Mouse (Mus musculus) liver, embryonic 16.5 days (tissue): Measurements from ENCODE around the gene Adam1a. TPM values are rescaled to one million over a fixed set of nuclear protein-coding genes. Genes with fewer than 3 reads are reported as not detected.

Experiments
- ATAC-seq: fragments of 200-750 bp; cut with Nextera tagmentation; 2 replicates; pipeline ENCODE4 v1.8.0; 2017; ENCODE audit warnings: low read depth, mild to moderate bottlenecking, moderate number of reproducible peaks, moderate library complexity
- H3K27ac ChIP-seq: fragments of 300-500 bp; sonication (generic); 2 replicates; pipeline ENCODE4 v1.5.1; 2014; ENCODE audit warnings: mild to moderate bottlenecking, low read length
- H3K27me3 ChIP-seq: fragments of 300-500 bp; sonication (generic); 2 replicates; pipeline ENCODE4 v1.6.1; 2014; ENCODE audit warnings: low read depth, low read length, mixed read lengths; ENCODE audit not compliant: control insufficient read depth, insufficient read depth
- H3K36me3 ChIP-seq: fragments of 300-500 bp; sonication (generic); 2 replicates; pipeline ENCODE4 v1.6.1; 2014; ENCODE audit warnings: mild to moderate bottlenecking; ENCODE audit not compliant: control insufficient read depth, insufficient read depth
- H3K4me1 ChIP-seq: fragments of 300-500 bp; sonication (generic); 2 replicates; pipeline ENCODE4 v1.6.1; 2014; ENCODE audit warnings: low read depth, low read length, mixed read lengths; ENCODE audit not compliant: control insufficient read depth
- H3K4me2 ChIP-seq: fragments of 300-500 bp; sonication (generic); 2 replicates; pipeline ENCODE4 v1.6.1; 2014; ENCODE audit warnings: low read depth, low read length, mixed read lengths
- H3K4me3 ChIP-seq: fragments of 300-500 bp; sonication (generic); 2 replicates; pipeline ENCODE4 v1.5.1; 2014; ENCODE audit warnings: low read depth, mild to moderate bottlenecking, low read length
- H3K9ac ChIP-seq: fragments of 300-500 bp; sonication (generic); 2 replicates; pipeline ENCODE4 v1.6.1; 2014; ENCODE audit warnings: low read depth, low read length
- H3K9me3 ChIP-seq: fragments of 300-500 bp; sonication (generic); replicated peaks from 2 replicates; pipeline ENCODE4 v1.6.1; 2016; ENCODE audit warnings: low read length; ENCODE audit not compliant: control insufficient read depth
- WGBS: fragments of 180-500 bp; shearing (Covaris S2); extraction: QIAGEN DNeasy Blood & Tissue Kit; methylation state at CpG from one replicate; pipeline ENCODE4 v1.1.7; 2014; ENCODE audit not compliant: insufficient replicate concordance; 5-methylcytosine and 5-hydroxymethylcytosine counted together
- polyA plus RNA-seq: library from polyadenylated mRNA; unstranded; fragments of >200 nt; fragmentation: Nextera tagmentation; extraction: Ambion mirVana; gene quantifications from 2 replicates; pipeline ENCODE4 v1.2.1, GENCODE M21; 2015

Gene Adam1a
- 0.29 and 0.30 TPM in 2 replicates for polyA plus RNA-seq

DNA sequence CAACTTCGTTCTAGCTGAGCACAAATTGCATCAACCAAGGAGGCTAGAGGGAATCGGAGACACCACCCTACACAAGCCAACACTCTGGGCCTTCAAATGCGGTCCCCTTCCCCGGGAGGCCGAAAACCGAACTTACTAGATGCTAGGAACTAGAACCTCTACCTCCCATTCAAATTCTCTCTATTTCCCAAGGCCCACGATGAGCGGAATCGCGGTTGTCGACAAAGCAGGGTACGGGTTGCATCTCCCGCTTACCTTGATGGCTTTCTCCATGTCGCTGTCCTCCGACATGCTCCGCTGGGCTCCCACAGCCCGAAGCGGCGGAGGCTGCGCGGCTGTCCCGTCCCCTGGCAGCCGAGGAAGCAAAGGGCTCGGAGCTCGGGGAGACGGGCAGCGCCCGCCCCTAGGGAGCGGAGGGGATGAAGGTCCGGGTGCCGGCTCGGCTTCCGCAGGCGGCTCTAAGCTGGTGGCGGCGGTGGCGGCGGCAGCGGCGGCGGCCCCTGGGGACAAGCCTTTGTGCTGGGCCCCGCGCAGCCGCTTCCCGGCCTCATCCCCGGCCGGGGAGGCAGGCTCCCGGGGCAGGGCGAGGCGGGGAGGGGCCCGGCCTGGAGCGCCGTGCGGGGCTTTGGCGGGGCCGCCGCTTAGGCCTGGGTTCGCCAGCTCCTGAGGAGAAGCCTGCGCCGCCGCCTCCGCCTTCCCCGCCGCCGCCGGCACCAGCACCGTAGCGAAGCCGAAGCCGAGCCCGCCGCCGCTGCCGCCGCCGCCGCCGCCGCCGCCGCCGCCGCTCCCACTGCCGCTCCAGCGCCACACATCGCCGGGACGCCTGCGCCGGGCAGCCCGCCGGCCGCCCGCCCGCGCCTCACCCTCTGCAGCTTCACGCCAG is at the start of gene Adam1a, which contains the start of gene Gm42878:
Adam1a (minus strand) TSS at position 573 of the 883 bp plus-strand sequence.
Gm42878 (minus strand) TSS at position 573 of the 883 bp plus-strand sequence.
- H3K27me3 ChIP-seq = no peaks in the 10 kb centered on the region
- no peaks in the 10 kb centered on the region for H3K36me3 ChIP-seq
- peak within 1 kb of the TSS; percentile 91 for H3K27ac ChIP-seq
- H3K4me3 ChIP-seq = peak within 1 kb of the TSS; percentile 98
- H3K4me2 ChIP-seq = peak within 1 kb of the TSS; percentile 92
- peak within 1 kb of the TSS; percentile 97 for H3K9ac ChIP-seq
- H3K9me3 ChIP-seq = no peaks in the 10 kb centered on the region
- peak; percentile 73 for ATAC-seq
- WGBS = under 1% methylated on average over 33 of the region's 97 CpGs
- H3K4me1 ChIP-seq = peaks cover 32% of the 10 kb centered on the region

DNA sequence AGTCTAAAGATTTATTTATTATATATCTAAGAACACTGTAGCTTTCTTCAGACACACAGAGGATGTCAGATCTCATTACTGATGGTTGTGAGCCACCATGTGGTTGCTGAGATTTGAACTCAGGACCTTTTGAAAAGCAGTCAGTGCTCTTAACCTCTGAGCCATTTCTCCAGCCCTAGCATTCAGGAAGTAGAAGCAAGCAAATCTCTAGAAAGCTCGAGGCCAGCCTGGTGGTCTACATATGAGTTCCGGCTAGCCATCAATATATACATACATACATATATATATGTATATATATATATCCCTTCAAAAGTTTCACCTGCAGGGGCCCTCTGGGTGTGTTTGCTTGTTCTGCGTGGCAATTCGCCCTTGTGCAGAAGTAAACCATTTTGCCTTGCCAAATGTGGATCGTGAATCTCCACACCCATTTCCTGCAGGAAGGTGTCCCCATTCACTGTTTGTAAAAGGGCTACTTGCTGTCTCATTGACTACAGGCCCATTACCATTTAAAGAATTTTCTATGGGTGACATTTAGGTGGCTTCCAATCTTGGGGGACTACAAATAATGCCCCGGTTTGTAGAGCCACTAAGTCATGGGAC is 49.5 kb upstream of the Adam1a start:
- Histone ChIP-seq H3K27ac (no peak overlapping the region), H3K9me3 (no peaks in the 10 kb centered on the region), H3K4me1 (peaks cover 43% of the 10 kb centered on the region), H3K27me3 (no peaks in the 10 kb centered on the region), H3K9ac (no peak overlapping the region), H3K4me3 (no peak overlapping the region), H3K36me3 (no peaks in the 10 kb centered on the region), H3K4me2 (peak overlapping the region; percentile 98)
- ATAC-seq = no peak
- 61% methylated on average over 6 of the region's 6 CpGs for WGBS

DNA sequence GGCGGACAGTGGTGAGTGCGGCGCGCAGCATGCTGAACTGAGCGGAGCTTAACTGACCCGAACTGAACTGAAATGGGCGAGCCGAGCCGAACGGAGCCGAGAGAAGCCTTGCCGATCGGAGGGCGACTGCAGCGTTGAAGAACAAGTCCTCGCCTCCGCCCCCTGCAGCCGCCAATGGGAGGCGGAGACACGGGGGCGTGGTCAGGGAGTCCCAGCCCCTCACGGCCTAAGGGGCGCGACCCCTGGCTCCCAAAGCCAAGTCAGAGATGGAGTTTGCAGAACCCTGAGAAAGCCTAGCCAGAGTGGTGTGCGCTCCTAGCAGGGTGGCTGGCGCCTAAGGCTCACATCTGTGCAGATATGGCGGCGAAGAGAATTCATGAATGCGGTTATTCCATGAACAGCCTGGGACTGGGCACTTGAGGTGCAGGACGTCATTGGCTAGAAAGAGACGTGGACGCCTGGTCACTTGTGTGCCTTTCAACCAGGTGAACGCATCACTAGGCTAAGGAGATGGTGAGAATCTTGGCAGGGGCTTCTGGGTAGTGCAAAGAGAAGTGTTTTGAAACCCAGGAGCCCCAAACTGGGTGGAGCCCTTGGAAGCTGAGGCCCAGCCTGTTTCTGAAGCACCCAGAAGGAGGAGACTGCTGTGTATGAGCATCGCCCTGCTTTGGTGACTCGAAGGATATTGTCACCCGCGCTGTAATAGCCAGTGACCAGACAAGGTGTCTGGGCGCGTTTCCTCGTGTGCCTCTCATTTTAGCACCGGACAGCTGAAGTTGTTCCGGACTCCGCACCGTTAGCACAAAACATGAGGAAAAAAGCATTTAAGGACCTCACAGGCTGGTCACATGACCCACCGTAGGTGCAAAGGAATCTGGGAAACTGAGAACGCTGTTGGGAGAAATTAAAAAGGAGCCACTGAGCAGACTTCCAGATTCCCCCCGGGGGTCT is 48.4 kb upstream of the Adam1a start, which contains the start of gene Aldh2:
Aldh2 (minus strand) TSS at position 374 of the 951 bp plus-strand sequence.
- no peaks in the 10 kb centered on the region for H3K27me3 ChIP-seq
- peaks cover 43% of the 10 kb centered on the region for H3K4me1 ChIP-seq
- peak within 1 kb of the TSS; percentile 77 for H3K9ac ChIP-seq
- WGBS = 2% methylated on average over 47 of the region's 47 CpGs
- H3K9me3 ChIP-seq = no peaks in the 10 kb centered on the region
- peak; percentile 90 for ATAC-seq
- H3K27ac ChIP-seq = peak within 1 kb of the TSS; percentile 96
- H3K36me3 ChIP-seq = no peaks in the 10 kb centered on the region
- peak within 1 kb of the TSS; percentile 76 for H3K4me3 ChIP-seq
- peak within 1 kb of the TSS; percentile 98 for H3K4me2 ChIP-seq

DNA sequence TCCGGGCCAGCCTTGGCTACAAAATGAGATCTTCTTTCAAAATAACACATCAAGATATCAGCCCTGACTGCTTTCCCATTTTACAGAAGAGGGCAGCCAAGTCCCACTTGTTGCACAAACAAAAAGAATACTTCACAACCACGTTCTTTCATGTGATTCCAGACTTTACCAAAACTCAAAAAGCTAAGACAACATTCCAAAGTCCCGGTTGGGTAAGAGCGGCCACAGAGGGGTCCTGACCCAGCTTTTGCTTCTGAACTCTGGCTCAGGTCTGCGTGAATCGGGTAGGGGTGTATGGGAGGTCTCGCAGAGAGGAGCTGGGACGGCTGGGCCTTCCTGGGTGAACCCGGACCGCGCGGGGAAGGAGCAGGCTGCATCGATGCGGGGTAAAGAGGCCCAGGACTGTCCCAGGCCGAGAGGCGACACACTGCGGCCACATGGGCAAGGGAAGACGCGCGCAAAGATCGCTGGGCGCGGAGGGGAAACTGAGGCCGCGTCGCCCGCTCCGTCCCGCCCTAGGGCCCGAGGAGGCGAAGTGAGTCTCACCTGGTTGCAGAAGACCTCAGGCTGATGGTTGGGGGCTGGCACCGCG is 47.6 kb upstream of the Adam1a start:
- Histone ChIP-seq H3K4me1 (peaks cover 43% of the 10 kb centered on the region), H3K4me3 (peak overlapping the region; percentile 76), H3K27ac (peak overlapping the region; percentile 96), H3K9me3 (no peaks in the 10 kb centered on the region), H3K9ac (peak overlapping the region; percentile 77), H3K27me3 (no peaks in the 10 kb centered on the region), H3K4me2 (peak overlapping the region; percentile 98), H3K36me3 (no peaks in the 10 kb centered on the region)
- ATAC-seq = peak; percentile 23
- 3% methylated on average over 33 of the region's 33 CpGs for WGBS

DNA sequence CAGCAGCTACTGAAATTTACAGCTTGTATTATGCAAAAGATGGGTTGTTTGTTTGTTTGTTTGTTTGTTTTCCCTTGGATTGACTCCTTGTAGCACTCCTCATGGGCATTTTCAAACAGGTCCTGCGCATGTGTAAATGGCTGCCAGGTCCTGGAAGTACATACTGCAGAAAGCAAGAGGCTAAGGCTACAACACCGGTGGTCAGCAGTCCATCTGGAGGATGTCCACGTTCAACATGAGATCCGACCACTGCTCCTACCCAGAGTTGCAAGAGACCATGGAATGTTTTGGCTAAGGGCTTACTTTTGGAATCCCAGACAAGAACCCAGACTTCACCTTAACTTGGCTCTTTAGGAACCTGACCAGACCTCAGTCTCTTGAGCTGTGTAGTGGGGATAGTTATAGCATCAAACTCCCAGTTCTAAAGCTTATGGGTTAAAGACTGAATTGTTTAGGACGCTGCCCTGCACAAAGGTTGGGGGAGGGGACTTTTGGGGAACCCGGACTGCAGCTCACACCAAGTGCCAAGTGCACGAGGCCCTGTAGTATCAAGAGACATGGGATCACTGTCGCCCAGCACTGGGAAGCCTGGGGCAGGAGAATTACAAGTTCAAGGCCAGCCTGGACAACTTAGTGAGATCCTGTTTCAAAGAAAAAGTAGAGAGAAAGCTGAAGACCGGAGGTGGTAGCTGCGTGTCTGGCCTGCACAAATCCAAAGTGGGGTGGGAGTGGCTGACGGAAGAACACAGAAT is 47.0 kb upstream of the Adam1a start:
- 49% methylated on average over 11 of the region's 11 CpGs for WGBS
- Histone ChIP-seq H3K27ac (peak overlapping the region; percentile 73), H3K4me3 (peak overlapping the region; percentile 76), H3K4me2 (peak overlapping the region; percentile 98), H3K4me1 (peaks cover 47% of the 10 kb centered on the region), H3K36me3 (no peaks in the 10 kb centered on the region), H3K27me3 (no peaks in the 10 kb centered on the region), H3K9me3 (no peaks in the 10 kb centered on the region), H3K9ac (peak overlapping the region; percentile 77; the same call in 1 of the 2 replicates)
- no peak for ATAC-seq

DNA sequence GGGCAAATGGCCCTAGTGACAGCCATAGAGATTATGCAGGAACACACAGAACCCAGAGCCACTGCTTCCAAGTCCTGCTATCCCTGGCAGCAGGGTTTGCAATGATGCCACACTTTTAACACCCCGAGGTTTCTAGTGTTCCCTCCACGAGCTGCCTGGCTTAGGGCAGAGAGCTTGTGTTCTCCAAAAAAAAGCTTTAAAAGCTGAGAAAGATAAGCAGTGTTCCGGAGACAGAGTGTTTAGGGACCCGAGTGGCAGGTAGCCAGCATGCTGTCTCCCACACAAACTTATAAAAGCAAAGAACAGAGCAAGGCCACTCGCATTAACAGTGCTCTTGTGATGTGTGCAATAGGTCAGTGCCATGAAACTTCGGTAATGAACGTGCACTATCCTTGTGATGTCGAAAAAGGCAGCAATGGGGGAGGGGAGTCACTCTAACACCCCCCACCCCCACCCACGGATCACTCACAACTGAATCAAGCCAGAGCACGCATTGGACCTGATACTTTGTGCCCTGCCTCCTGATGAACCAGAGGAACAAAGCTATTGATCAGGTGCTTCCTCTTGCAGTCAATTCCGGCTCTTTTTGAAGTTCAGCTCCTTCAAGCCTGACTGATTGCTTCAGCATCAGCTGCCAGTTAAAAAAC is 46.3 kb upstream of the Adam1a start:
- Histone ChIP-seq H3K27ac (peak overlapping the region; percentile 73), H3K27me3 (no peaks in the 10 kb centered on the region), H3K4me3 (peak overlapping the region; percentile 76), H3K9ac (0 out of 2 replicates have a peak overlapping the region, but pooled peaks have one; percentile 2), H3K4me2 (peak overlapping the region; percentile 98), H3K4me1 (peaks cover 54% of the 10 kb centered on the region), H3K9me3 (no peaks in the 10 kb centered on the region), H3K36me3 (no peaks in the 10 kb centered on the region)
- 39% methylated on average over 11 of the region's 11 CpGs for WGBS
- peak; percentile 3; the same call in 1 of the 2 replicates for ATAC-seq

DNA sequence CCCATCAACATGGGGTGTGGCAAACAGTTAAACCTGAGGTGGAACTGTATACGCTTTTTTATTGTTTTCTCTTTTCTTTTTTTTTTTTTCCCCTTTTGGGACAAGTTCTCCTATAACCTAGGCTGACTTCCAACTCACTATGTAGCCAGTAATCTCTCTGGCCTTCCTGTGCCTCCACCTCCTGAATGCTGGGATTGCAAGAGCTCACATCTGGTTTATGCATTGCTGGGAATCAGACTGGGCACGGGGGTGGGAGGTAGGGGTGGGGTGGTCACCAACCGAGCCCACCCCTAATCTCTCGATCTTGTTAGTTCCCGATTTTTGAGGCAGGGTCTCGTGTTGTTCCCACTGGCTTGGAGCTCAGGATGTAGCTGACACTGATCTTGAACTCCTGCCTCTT is 44.6 kb upstream of the Adam1a start:
- Histone ChIP-seq H3K4me3 (no peak overlapping the region), H3K27me3 (no peaks in the 10 kb centered on the region), H3K9ac (no peak overlapping the region), H3K27ac (no peak overlapping the region), H3K4me1 (peaks cover 54% of the 10 kb centered on the region), H3K9me3 (no peaks in the 10 kb centered on the region), H3K4me2 (no peak overlapping the region), H3K36me3 (no peaks in the 10 kb centered on the region)
- ATAC-seq = no peak
- whole genome bisulfite sequencing = 63% methylated on average over 6 of the region's 6 CpGs
